Mouse (Mus musculus): ENCODE measurements around the gene Cox14.
"Not testable (repeated sequence)": the region's sequence is repeated elsewhere in the genome, so short reads cannot be mapped to it uniquely, and the experiment has no call there.

Gene Cox14

GRCm38 (mm10) chr15:99725341-99726155 lies at the start of gene Cox14:
Gene Cox14 (plus strand): TSS chr15:99725618.
- DNase-seq: peak; percentile 97

GRCm38 (mm10) chr15:99677089-99677488 lies 48.3 kb upstream of the Cox14 start:
- DNase-seq: no peak

DNA sequence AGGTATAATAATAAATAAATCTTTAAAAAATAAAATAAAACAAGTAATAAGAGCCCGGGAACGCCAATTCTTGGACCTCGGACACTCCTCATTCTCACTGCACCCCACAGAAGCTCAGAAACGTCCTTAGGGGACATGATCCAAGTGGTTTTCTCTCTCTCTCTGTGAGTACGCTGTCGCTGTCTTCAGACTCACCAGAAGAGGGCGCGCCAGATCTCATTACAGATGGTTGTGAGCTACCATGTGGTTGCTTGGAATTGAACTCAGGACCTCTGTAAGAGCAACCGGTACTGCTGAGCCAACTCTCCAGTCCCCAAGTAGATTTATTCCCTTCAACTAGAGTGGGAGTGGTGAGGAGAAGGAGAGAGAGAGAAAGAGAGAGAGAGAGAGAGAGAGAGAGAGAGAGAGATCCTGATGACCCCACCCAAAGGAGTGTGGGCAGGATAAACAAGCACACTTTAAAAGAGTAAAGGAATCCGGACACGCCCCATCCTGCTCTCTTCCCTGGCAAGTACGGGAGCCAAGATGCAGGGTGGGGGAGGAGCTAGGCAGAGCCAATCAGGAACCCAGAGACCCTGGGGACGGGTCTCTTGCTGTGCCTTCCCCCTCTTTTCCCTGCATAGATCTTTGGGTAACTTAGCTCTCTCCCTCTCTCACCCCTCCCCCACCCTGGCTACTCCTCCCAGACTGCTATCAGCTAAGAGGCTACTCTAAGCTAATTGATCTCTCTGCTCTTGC lies 47.2 kb upstream of the Cox14 start:
- peak; percentile 67 for DNase-seq

GRCm38 (mm10) chr15:99679008-99679407 lies 46.4 kb upstream of the Cox14 start:
- no peak for DNase-seq

- DNase-seq: no peak
Observed at GRCm38 (mm10) chr15:99682880-99683279, 42.5 kb upstream of the Cox14 start.

GRCm38 (mm10) chr15:99684156-99684555 lies 41.3 kb upstream of the Cox14 start:
- no peak for DNase-seq

GRCm38 (mm10) chr15:99688712-99689111 lies 36.7 kb upstream of the Cox14 start:
- DNase-seq: peak; percentile 82

GRCm38 (mm10) chr15:99690924-99691323 lies 34.5 kb upstream of the Cox14 start:
- DNase-seq: no peak

GRCm38 (mm10) chr15:99691976-99692375 lies 33.4 kb upstream of the Cox14 start:
- DNase-seq: no peak

- DNase-seq: no peak
Observed at GRCm38 (mm10) chr15:99697309-99697708, 28.1 kb upstream of the Cox14 start.

GRCm38 (mm10) chr15:99698533-99699085 lies 26.8 kb upstream of the Cox14 start:
- no peak for DNase-seq

GRCm38 (mm10) chr15:99699715-99700114 lies 25.7 kb upstream of the Cox14 start:
- no peak for DNase-seq

DNA sequence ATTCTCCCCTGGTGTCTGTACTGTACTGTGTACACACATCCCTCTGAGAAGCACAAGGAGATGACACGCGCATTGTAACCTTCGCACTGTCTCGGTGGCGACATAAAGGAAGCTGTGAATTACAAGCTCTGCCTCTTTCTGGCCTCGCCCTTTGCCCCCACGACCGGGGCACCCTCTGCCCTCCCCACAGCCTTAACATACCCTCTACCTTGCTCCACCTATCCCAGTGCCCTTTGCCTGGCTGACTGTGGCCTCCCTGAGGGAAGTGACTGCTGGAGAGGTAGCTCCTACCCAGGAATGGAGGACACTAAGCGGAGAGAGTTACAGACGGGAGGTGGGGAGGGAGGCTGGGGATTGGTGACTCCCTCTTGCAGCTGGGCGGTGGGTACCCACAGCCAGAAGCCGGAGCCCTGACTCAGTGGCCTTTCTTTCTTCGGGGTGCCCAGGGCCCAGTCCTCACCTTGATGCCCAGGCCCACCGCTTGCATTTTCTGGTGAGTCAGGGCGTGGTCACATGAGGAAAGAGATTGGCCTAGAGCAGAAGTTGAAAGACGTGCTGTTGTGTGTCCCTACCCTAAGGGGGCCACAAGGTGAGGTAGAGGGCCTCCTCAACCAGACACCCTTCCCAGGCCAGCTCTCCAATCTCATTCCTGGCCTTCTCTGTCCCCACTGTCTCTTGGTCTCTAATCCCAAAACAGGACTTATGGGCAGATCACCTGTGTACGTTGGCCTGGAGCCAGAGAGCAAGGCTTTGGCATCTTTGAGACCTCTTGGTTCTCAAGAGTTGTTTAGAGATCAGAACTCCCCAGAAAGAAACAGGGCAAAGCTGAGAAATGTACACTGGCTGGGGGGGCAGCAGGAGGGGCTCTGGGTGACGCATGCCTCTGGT lies 25.0 kb upstream of the Cox14 start:
- no peak for DNase-seq

DNA sequence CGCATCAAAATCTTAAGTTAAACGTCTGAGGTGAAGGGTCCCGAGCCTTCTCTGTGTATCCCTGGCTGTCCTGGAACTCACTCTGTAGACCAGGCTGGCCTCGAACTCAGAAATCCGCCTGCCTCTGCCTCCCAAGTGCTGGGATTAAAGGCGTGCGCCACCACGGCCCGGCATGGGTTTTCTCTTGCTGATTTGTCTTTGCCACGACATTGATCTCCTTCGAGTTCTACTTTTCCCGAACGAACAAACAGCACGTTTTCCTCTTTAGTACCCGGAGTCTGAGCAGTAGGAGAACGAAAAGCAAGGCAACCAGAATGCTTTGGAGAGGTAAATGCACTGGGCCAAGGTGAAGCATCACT lies 23.8 kb upstream of the Cox14 start:
- DNase-seq: not testable (repeated sequence)

DNA sequence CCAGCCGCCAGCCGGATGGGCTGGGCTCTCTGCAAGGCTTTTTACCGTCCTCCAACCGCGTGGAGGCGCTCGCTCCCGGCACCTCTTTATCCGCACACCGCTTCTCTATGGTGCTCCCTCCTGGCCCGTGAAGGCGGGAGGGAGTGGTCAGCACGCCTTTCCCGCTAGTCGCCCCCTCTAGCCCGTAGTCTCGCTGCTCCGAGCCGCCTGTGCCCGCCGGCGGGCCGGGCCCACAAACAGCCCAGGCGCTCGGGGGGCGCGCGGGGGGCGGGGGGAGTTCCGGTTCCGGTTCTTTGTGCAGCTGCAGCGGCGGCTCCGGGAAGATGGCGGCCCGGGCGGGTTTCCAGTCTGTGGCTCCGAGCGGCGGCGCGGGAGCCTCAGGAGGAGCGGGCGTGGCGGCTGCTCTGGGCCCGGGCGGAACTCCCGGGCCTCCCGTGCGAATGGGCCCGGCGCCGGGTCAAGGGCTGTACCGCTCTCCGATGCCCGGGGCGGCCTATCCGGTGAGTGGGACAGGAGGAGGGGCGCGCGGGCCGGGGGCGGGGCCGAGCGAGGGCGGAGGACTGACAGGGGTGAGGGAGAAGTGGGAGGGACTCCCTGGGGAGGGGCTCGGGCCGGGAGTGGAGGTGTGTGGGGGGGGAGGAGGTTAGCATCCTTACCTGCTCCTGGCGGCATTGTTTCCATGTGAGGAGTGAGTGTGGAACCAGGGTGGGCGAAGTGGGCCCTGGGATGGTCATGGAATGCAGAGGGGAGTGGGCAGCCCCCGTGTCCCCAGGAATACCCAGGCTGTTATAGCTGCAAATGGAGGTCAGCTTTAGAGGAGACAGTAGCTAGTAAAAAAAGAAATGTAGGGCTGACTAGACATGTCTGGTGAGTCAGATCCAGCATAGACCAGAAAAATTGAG lies 23.2 kb upstream of the Cox14 start, which contains the start of gene Smarcd1:
Smarcd1 (plus strand) TSS at position 131 of the 902 bp plus-strand sequence.
- DNase-seq: peak; percentile 98

DNA sequence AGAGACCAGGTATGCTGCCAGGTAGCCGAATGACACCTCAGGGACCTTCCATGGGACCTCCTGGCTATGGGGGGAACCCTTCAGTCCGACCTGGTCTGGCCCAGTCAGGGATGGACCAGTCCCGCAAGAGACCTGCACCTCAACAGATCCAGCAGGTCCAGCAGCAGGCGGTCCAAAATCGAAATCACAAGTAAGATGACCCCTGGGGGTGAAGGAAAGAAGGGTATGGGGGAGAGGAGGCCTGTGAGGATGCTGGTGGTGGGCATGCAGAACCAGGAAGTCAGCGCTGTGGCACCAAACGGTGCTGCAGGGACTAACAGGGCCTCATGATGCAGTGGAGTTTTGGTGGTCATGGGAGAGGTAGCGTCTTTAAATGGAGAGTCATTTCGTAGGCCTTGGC lies 22.3 kb upstream of the Cox14 start:
- DNase-seq: no peak

GRCm38 (mm10) chr15:99703676-99704040 lies 21.8 kb upstream of the Cox14 start:
- no peak for DNase-seq

- no peak for DNase-seq
Observed at GRCm38 (mm10) chr15:99704041-99704681, 21.3 kb upstream of the Cox14 start.

DNA sequence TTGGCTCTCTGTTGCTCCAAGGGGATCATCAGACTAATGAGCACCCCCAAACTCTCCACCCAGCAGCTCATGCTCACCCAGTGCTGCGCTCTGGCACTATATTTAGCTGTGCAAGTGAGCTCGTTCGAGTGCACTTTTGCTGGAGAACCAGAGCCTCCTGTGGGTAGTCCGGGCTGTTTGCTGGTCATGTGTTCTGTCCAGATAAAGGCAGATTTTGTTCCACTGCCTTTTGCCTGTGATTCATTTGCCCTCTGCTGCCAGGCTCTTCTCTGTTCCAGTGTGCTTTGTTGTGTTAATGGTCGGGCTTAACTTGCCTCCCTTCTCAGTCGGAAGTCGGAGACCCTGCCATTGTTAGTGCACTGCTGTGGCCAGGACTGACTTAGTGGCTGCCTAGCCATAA lies 20.5 kb upstream of the Cox14 start:
- no peak for DNase-seq

GRCm38 (mm10) chr15:99705440-99706048 lies 19.9 kb upstream of the Cox14 start, which contains the start of gene Gm17349:
Gene Gm17349 (minus strand): TSS chr15:99705490.
- peak; percentile 78 for DNase-seq

- DNase-seq: no peak
Observed at GRCm38 (mm10) chr15:99708176-99708575, 17.2 kb upstream of the Cox14 start.
